Comparison of ENCODE assay signal across 9 mouse cellular contexts in the genomic region with DNA sequence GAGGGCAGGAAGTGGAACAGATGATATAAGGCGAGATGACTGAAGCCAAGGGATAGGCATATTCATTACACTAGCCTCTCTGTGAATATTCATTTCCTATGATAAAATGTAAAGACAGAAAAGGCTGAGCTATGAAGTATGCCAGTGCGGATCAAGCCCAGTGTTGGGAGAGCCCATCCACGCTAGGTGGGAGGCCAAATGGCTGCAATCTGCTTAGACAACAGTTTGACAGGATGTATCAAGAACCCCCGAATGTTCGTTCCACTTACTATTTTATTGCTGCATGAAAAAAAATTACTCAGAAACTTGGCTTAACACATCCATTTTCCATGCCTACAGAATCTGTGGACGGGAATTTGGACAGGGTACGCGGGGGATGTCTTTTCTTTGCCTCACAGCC.
"Had no signal": no experiment of that assay in that cellular context is flagged by ENCODE, and none has a peak within 500 bp of the region (broad histone marks: within the 10 kb centered on the region; RNA-seq: fewer than 3 reads in every experiment).

No protein-coding gene starts in this region.

- ATAC-seq: intestine, embryonic 16.5 days; liver, postnatal 0 days; midbrain, embryonic 16.5 days had no signal

- DNase-seq: kidney, adult 2 months; kidney, postnatal 25 days; liver; liver, embryonic 13.5 days; liver, postnatal 0 days; thymus, adult 2 months; thymus, postnatal 25 days had no signal
